In the genomic region with DNA sequence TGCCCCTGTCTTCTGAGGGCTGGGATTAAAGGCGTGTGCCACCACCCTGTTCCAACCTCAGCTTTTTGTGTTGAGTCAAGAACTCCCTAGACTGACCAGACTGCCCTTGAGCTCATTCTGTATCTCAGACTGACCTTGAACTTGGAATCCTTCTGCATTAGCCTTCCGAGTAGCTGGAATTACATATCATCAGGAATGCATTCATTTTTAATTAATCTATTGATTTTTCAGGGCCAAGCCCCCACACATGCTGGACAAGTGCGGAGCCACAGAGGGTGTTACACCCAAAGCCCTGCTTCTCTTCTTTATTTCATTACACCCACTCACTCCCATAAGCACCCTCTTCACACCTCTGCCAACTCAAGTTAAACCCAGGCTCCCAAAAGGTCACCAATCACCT, we compare ENCODE assay signal across 14 mouse cellular contexts.
"Had no signal": no experiment of that assay in that cellular context is flagged by ENCODE, and none has a peak within 500 bp of the region (broad histone marks: within the 10 kb centered on the region; RNA-seq: fewer than 3 reads in every experiment).

No protein-coding gene starts in this region.

- H3K27me3 ChIP-seq: kidney, embryonic 15.5 days; limb, embryonic 13.5 days had no signal

- H3K4me2 ChIP-seq: kidney, embryonic 15.5 days had no signal

- DNase-seq: kidney, adult 11 months; kidney, postnatal 36 days; left cerebral cortex, postnatal 4 days; lung, adult 2 months; lung, postnatal 36 days; midbrain, embryonic 14.5 days; thymus, adult 2 months; thymus, postnatal 25 days had no signal

- H3K4me3 ChIP-seq: kidney, embryonic 15.5 days; midbrain, embryonic 10.5 days had no signal

- H3K9me3 ChIP-seq: kidney, embryonic 15.5 days; limb, embryonic 13.5 days; midbrain, embryonic 10.5 days had no signal

- H3K9ac ChIP-seq: kidney, embryonic 15.5 days; limb, embryonic 13.5 days; liver, embryonic 14.5 days had no signal

- ATAC-seq: lung, postnatal 0 days had no signal

- H3K27ac ChIP-seq: kidney, embryonic 15.5 days; limb, embryonic 13.5 days; liver, embryonic 14.5 days; midbrain, embryonic 10.5 days; stomach, postnatal 0 days had no signal
